Mouse (Mus musculus) thymus, postnatal 14 days (tissue): ENCODE data around the gene Golm1.
A peak's percentile ranks its signal among the peaks of the same experiment; 100 is the strongest.

Experiments
- DNase-seq: peaks from one replicate; pipeline ENCODE4 v3.0.0; 2021

Golm1 gene

GRCm38 (mm10) chr13:59584947-59585647, 90.5 kb downstream of the Golm1 start, which contains the start of the genes Agtpbp1 and Naa35:
Agtpbp1 (minus strand) TSS chr13:59585227.
Naa35 (plus strand) TSS chr13:59585259.
- DNase-seq = peak; percentile 100
